Mouse (Mus musculus) lung, adult 2 months (tissue): ENCODE results near the gene Ezh2.
"Not testable (repeated sequence)": the region's sequence is repeated elsewhere in the genome, so short reads cannot be mapped to it uniquely, and the experiment has no call there.

ENCODE experiments used
- CTCF ChIP-seq: fragments of 200-500 bp; IDR thresholded peaks from 2 replicates; pipeline ENCODE4 v1.5.1; 2011; ENCODE audit warnings: mild to moderate bottlenecking, low read length, control low read depth; ENCODE audit not compliant: insufficient read depth
- POLR2A ChIP-seq: fragments of 200-500 bp; IDR thresholded peaks from 2 replicates; pipeline ENCODE4 v1.6.1; 2011; ENCODE audit warnings: low read depth, mild to moderate bottlenecking, control low read depth, low read length, borderline replicate concordance; ENCODE audit errors: extremely low read depth

DNA sequence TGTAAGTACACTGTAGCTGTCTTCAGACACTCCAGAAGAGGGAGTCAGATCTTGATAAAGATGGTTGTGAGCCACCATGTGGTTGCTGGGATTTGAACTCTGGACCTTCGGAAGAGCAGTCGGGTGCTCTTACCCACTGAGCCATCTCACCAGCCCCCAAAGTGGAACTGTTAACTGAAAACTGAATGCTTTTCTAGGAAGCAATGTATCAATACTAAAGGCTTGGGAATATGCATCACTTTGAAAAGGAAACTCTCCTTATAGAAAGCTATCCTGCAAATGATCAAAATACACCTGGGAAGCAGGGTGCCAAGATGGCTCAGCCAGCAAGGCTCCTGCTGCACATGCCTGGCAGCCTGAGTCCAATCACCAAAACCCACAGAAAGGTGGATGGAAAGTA lies 7.8 kb downstream of the Ezh2 start:
- TF ChIP-seq CTCF, POLR2A: not testable (repeated sequence)
